In the genomic region with DNA sequence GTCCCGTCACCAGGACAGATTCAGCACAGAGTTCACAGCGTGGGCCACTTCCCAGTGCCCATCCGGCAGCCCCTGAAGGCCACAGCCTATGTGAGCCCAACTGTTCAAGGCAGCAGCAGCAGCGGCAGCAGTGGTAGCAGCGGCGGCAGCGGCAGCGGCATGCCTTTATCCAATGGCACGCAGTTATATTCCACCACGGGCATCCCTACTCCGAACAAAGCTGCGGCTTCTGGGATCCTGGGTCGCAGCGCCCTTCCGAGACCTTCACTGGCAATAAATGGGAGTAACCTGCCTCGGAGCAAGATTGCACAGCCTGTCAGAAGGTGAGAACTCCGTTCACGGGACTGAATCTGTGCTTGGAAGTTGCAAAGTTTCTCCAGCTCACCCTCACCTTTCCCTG, we compare ENCODE assay signal across 24 mouse cellular contexts. TPM values are rescaled to one million over a fixed set of nuclear protein-coding genes. Genes with fewer than 3 reads are reported as not detected.
"Had no signal": no experiment of that assay in that cellular context is flagged by ENCODE, and none has a peak within 500 bp of the region (broad histone marks: within the 10 kb centered on the region; RNA-seq: fewer than 3 reads in every experiment).

No protein-coding gene starts in this region.

- H3K36me3 ChIP-seq: heart, embryonic 13.5 days; heart, embryonic 15.5 days; limb, embryonic 10.5 days; limb, embryonic 12.5 days had no signal

- H3K4me1 ChIP-seq: heart, embryonic 13.5 days; heart, embryonic 15.5 days; hindbrain, embryonic 12.5 days; hindbrain, embryonic 15.5 days; limb, embryonic 12.5 days had no signal

- H3K27me3 ChIP-seq: heart, embryonic 13.5 days; heart, embryonic 15.5 days; hindbrain, embryonic 12.5 days; hindbrain, embryonic 15.5 days; limb, embryonic 12.5 days had no signal

- DNase-seq: gastrocnemius, postnatal 14 days; gastrocnemius, postnatal 36 days; heart, adult 18-20 months; heart, postnatal 14 days; heart, postnatal 36 days; kidney, adult 11 months; kidney, adult 2 months; kidney, adult 9 months; kidney, postnatal 10 days; kidney, postnatal 25 days; kidney, postnatal 4 days; liver had no signal

- H3K27ac ChIP-seq: heart, embryonic 13.5 days; heart, embryonic 15.5 days; hindbrain, embryonic 12.5 days; hindbrain, embryonic 15.5 days; hindbrain, postnatal 0 days; layer of hippocampus, adult 2 months; left cerebral cortex, adult 2 months; limb, embryonic 10.5 days; limb, embryonic 12.5 days; liver, embryonic 14.5 days had no signal

- H3K4me3 ChIP-seq: heart, embryonic 13.5 days; heart, embryonic 15.5 days; hindbrain, embryonic 12.5 days; hindbrain, embryonic 15.5 days; layer of hippocampus, adult 2 months; left cerebral cortex, adult 2 months; limb, embryonic 10.5 days; limb, embryonic 12.5 days had no signal

RNA-seq across cellular contexts. Expression of a gene that starts 52.5 kb away (rescaled TPM):
- total RNA-seq: gastrocnemius, adult 18-20 months; gastrocnemius, adult 8-10 months had no signal
